Mouse (Mus musculus): ENCODE data around the gene Lrrc31. TPM values are rescaled to one million over a fixed set of nuclear protein-coding genes. Genes with fewer than 3 reads are reported as not detected.
"Not testable (repeated sequence)": the region's sequence is repeated elsewhere in the genome, so short reads cannot be mapped to it uniquely, and the experiment has no call there.

Lrrc31 gene
- not detected for total RNA-seq (2021)

GRCm38 (mm10) chr3:30699711-30700505 lies at the start of gene Lrrc31:
Gene Lrrc31, minus strand, starts transcription at chr3:30699843.
- intact Hi-C loops (cut with DNase I), result loop anchor here (10.0 kb wide), 1 partner anchor 435 kb away; no protein-coding TSS in a partner anchor

GRCm38 (mm10) chr3:30748316-30748715 lies 48.7 kb upstream of the Lrrc31 start:
- intact Hi-C loops (cut with DNase I), result no loop called here
- DNase-seq (ENCODE audit: low spot score in 2 of 2), result no peak

More at GRCm38 (mm10) chr3:30699711-30700505, at the start of gene Lrrc31:
- not testable (repeated sequence) for DNase-seq (ENCODE audit: low spot score in 2 of 2)

- intact Hi-C loops (cut with DNase I), result no loop called here
- DNase-seq (ENCODE audit: low spot score in 2 of 2), result no peak
Measured at GRCm38 (mm10) chr3:30746006-30746405, 46.4 kb upstream of the Lrrc31 start, which contains the start of gene Samd7. Gene Samd7, plus strand, starts transcription at chr3:30746293.

- peak in 1 of 2 experiments; percentile 16 for DNase-seq (ENCODE audit: low spot score in 2 of 2)
Measured at GRCm38 (mm10) chr3:30742891-30743290, 43.2 kb upstream of the Lrrc31 start.

GRCm38 (mm10) chr3:30741306-30741705 lies 41.7 kb upstream of the Lrrc31 start:
- intact Hi-C loops (cut with DNase I), result no loop called here
- peak; percentile 21 to 49 for DNase-seq (ENCODE audit: low spot score in 2 of 2)

More at GRCm38 (mm10) chr3:30742891-30743290, 43.2 kb upstream of the Lrrc31 start:
- intact Hi-C loops (cut with DNase I), result no loop called here

- intact Hi-C loops (cut with DNase I), result no loop called here
- DNase-seq (ENCODE audit: low spot score in 2 of 2), result peak; percentile 48 to 54
Measured at GRCm38 (mm10) chr3:30736809-30737208, 37.2 kb upstream of the Lrrc31 start.

GRCm38 (mm10) chr3:30729046-30729445 lies 29.4 kb upstream of the Lrrc31 start:
- DNase-seq (ENCODE audit: low spot score in 2 of 2), result no peak
- intact Hi-C loops (cut with DNase I), result no loop called here

- intact Hi-C loops (cut with DNase I), result no loop called here
Measured at GRCm38 (mm10) chr3:30727209-30727608, 27.6 kb upstream of the Lrrc31 start.

GRCm38 (mm10) chr3:30725514-30725913 lies 25.9 kb upstream of the Lrrc31 start:
- intact Hi-C loops (cut with DNase I), result no loop called here
- DNase-seq (ENCODE audit: low spot score in 2 of 2), result no peak

More at GRCm38 (mm10) chr3:30727209-30727608, 27.6 kb upstream of the Lrrc31 start:
- DNase-seq (ENCODE audit: low spot score in 2 of 2), result no peak

- intact Hi-C loops (cut with DNase I), result no loop called here
- DNase-seq (ENCODE audit: low spot score in 2 of 2), result no peak
Measured at GRCm38 (mm10) chr3:30724848-30725465, 25.3 kb upstream of the Lrrc31 start.

GRCm38 (mm10) chr3:30724105-30724824 lies 24.6 kb upstream of the Lrrc31 start:
- DNase-seq (ENCODE audit: low spot score in 2 of 2), result no peak
- intact Hi-C loops (cut with DNase I), result no loop called here

GRCm38 (mm10) chr3:30723179-30723578 lies 23.5 kb upstream of the Lrrc31 start:
- intact Hi-C loops (cut with DNase I), result no loop called here
- no peak for DNase-seq (ENCODE audit: low spot score in 2 of 2)

- no peak for DNase-seq (ENCODE audit: low spot score in 2 of 2)
- intact Hi-C loops (cut with DNase I), result no loop called here
Measured at GRCm38 (mm10) chr3:30722461-30722860, 22.8 kb upstream of the Lrrc31 start.

GRCm38 (mm10) chr3:30722036-30722435 lies 22.4 kb upstream of the Lrrc31 start:
- DNase-seq (ENCODE audit: low spot score in 2 of 2), result no peak
- intact Hi-C loops (cut with DNase I), result no loop called here

- no peak for DNase-seq (ENCODE audit: low spot score in 2 of 2)
Measured at GRCm38 (mm10) chr3:30718649-30719048, 19.0 kb upstream of the Lrrc31 start.

GRCm38 (mm10) chr3:30713334-30713733 lies 13.7 kb upstream of the Lrrc31 start:
- intact Hi-C loops (cut with DNase I), result no loop called here
- no peak for DNase-seq (ENCODE audit: low spot score in 2 of 2)

More at GRCm38 (mm10) chr3:30718649-30719048, 19.0 kb upstream of the Lrrc31 start:
- intact Hi-C loops (cut with DNase I), result no loop called here

GRCm38 (mm10) chr3:30710191-30710590 lies 10.5 kb upstream of the Lrrc31 start:
- intact Hi-C loops (cut with DNase I), result no loop called here
- DNase-seq (ENCODE audit: low spot score in 2 of 2), result no peak

GRCm38 (mm10) chr3:30706614-30707276 lies 7.1 kb upstream of the Lrrc31 start:
- intact Hi-C loops (cut with DNase I), result no loop called here
- DNase-seq (ENCODE audit: low spot score in 2 of 2), result no peak

GRCm38 (mm10) chr3:30705977-30706376 lies 6.3 kb upstream of the Lrrc31 start:
- intact Hi-C loops (cut with DNase I), result no loop called here
- no peak for DNase-seq (ENCODE audit: low spot score in 2 of 2)
